Mouse (Mus musculus): ENCODE results near the gene Rgcc. TPM values are rescaled to one million over a fixed set of nuclear protein-coding genes. Genes with fewer than 3 reads are reported as not detected.

Rgcc gene
- polyA plus RNA-seq, 1 experiment from 2014 or later, result 52.8 TPM

DNA sequence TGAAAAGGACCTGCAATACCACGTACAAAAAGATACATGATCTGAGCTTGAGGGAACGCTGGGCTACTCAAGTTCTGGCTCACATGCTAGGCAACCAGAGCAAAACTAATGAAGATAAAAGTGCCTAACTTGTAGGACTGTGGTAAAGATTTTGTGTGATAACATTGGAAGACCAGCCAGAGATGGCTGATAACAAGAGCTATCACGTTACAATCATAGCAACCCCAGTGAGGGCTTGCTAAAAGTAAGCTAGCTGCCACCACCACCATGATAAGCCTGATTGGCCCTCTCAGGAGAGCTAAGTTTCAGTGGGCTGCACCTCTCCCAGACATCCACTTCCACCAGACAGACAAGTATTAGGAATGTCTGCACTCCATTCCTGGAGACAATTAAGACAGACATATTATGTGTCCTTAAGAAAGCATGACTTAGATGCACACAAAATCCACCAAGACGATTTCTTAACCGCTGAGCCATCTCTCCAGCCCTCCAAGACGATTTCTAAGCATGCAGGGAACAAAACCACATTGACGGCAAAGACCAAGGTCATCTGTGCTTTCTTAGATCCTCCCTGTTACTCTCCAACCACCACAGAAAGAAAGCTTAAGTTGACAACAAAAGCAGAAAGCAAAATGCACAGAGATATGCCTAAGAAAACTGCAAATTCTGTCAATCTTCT lies 3.0 kb downstream of the Rgcc start:
- WGBS, result 39% methylated on average over 7 of the region's 7 CpGs
- no peak overlapping the region for H3K4me2 ChIP-seq (ENCODE audit: low read depth, low read length)
- no peaks in the 10 kb centered on the region for H3K9me3 ChIP-seq (replicated peaks; ENCODE audit: control insufficient read depth, low read length)
- H3K36me3 ChIP-seq (replicated peaks; ENCODE audit: control insufficient read depth, insufficient read depth, low read depth, low read length), result no peaks in the 10 kb centered on the region
- DNase-seq (ENCODE audit: low spot score) (no peak), ATAC-seq (replicated peaks; ENCODE audit: insufficient number of reproducible peaks, low FRiP score, low TSS enrichment, low read depth) (no peak)
- H3K27ac ChIP-seq (replicated peaks; ENCODE audit: low read depth, low read length), result no peak overlapping the region
- no peaks in the 10 kb centered on the region; the same call in 1 of the 2 replicates for H3K27me3 ChIP-seq (ENCODE audit: control insufficient read depth, insufficient read depth, low read length)
- H3K9ac ChIP-seq (replicated peaks; ENCODE audit: low read length), result no peak overlapping the region
- H3K4me1 ChIP-seq (ENCODE audit: control insufficient read depth, insufficient read depth, low read length), result peaks cover 7% of the 10 kb centered on the region
- no peak overlapping the region for H3K4me3 ChIP-seq (ENCODE audit: low read depth, low read length)

DNA sequence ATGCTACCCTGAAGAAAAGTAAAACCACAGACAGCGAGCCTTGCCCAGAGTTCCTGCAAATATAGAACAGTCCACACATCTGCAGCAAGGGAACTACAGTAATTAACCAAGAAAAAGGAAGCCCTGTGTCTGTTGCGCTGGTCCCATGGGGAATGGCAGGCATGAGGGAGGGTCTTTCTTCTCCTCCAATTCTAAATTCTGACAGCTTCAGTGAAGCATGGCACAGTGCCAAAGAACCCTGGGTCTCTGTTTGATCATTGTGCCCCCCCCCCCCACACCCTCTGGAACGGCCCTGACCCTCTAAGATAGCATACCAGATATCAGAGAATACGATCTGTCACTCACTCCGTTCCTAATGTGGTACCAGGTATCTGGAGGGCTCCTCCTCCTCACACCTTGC lies 4.6 kb downstream of the Rgcc start:
- Histone ChIP-seq H3K27ac (replicated peaks; ENCODE audit: low read depth, low read length) (no peak overlapping the region), H3K27me3 (ENCODE audit: control insufficient read depth, insufficient read depth, low read length) (no peaks in the 10 kb centered on the region; the same call in 1 of the 2 replicates), H3K9me3 (replicated peaks; ENCODE audit: control insufficient read depth, low read length) (no peaks in the 10 kb centered on the region), H3K9ac (replicated peaks; ENCODE audit: low read length) (no peak overlapping the region), H3K4me1 (ENCODE audit: control insufficient read depth, insufficient read depth, low read length) (peaks cover 11% of the 10 kb centered on the region), H3K36me3 (replicated peaks; ENCODE audit: control insufficient read depth, insufficient read depth, low read depth, low read length) (no peaks in the 10 kb centered on the region), H3K4me3 (ENCODE audit: low read depth, low read length) (no peak overlapping the region), H3K4me2 (ENCODE audit: low read depth, low read length) (no peak overlapping the region)
- 25% methylated on average over 5 of the region's 5 CpGs for WGBS
- DNase-seq (ENCODE audit: low spot score) (no peak), ATAC-seq (replicated peaks; ENCODE audit: insufficient number of reproducible peaks, low FRiP score, low TSS enrichment, low read depth) (no peak)

DNA sequence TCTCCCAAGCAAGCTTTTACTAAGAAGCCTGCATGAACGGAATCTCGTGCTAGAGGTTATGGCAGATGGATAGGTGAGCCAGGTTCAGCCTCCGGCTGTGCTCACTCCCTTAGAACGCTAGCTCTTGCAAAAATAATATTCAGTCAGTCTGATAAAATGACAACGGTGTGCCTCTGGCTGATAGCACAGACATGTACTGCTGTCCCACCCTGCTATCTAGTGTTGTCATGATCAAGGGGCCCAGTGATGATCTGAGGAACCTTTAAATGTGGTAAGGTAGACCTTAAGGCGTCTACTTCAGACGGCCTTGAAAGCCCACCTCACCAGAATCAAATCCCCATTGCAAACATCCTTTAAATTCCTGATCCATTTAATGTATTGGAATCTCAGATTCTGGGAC lies 5.2 kb downstream of the Rgcc start:
- Histone ChIP-seq H3K9ac (replicated peaks; ENCODE audit: low read length) (no peak overlapping the region), H3K27ac (replicated peaks; ENCODE audit: low read depth, low read length) (no peak overlapping the region), H3K27me3 (ENCODE audit: control insufficient read depth, insufficient read depth, low read length) (no peaks in the 10 kb centered on the region; the same call in 1 of the 2 replicates), H3K36me3 (replicated peaks; ENCODE audit: control insufficient read depth, insufficient read depth, low read depth, low read length) (no peaks in the 10 kb centered on the region), H3K4me3 (ENCODE audit: low read depth, low read length) (no peak overlapping the region), H3K4me2 (ENCODE audit: low read depth, low read length) (no peak overlapping the region), H3K9me3 (replicated peaks; ENCODE audit: control insufficient read depth, low read length) (no peaks in the 10 kb centered on the region), H3K4me1 (ENCODE audit: control insufficient read depth, insufficient read depth, low read length) (peaks cover 8% of the 10 kb centered on the region)
- no peak for DNase-seq (ENCODE audit: low spot score)
- no peak for ATAC-seq (replicated peaks; ENCODE audit: insufficient number of reproducible peaks, low FRiP score, low TSS enrichment, low read depth)
- 76% methylated on average over 7 of the region's 7 CpGs for WGBS

DNA sequence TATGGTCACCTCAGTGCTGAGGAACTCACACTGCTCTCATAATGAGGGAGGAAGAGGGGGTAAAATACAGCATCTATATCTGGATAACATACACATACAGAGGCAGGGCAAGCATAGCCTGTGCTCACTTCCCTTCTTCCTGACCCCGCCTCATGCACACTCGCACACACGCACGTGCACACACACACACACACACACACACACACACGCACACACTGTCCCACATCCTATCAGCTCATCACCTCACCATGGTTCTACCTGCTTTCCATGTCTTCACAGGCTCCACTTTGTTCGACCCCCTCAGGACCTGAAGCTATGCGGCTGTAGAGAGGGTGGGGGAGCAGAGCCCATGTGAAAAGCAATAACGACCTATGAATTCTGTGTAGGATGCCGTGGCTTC lies 5.9 kb downstream of the Rgcc start:
- Histone ChIP-seq H3K27ac (replicated peaks; ENCODE audit: low read depth, low read length) (no peak overlapping the region), H3K9ac (replicated peaks; ENCODE audit: low read length) (no peak overlapping the region), H3K4me2 (ENCODE audit: low read depth, low read length) (no peak overlapping the region), H3K27me3 (ENCODE audit: control insufficient read depth, insufficient read depth, low read length) (no peaks in the 10 kb centered on the region; the same call in 1 of the 2 replicates), H3K9me3 (replicated peaks; ENCODE audit: control insufficient read depth, low read length) (no peaks in the 10 kb centered on the region), H3K4me1 (ENCODE audit: control insufficient read depth, insufficient read depth, low read length) (peaks cover 8% of the 10 kb centered on the region), H3K36me3 (replicated peaks; ENCODE audit: control insufficient read depth, insufficient read depth, low read depth, low read length) (no peaks in the 10 kb centered on the region), H3K4me3 (ENCODE audit: low read depth, low read length) (no peak overlapping the region)
- DNase-seq (ENCODE audit: low spot score) (no peak), ATAC-seq (replicated peaks; ENCODE audit: insufficient number of reproducible peaks, low FRiP score, low TSS enrichment, low read depth) (no peak)
- WGBS, result 82% methylated on average over 9 of the region's 9 CpGs

DNA sequence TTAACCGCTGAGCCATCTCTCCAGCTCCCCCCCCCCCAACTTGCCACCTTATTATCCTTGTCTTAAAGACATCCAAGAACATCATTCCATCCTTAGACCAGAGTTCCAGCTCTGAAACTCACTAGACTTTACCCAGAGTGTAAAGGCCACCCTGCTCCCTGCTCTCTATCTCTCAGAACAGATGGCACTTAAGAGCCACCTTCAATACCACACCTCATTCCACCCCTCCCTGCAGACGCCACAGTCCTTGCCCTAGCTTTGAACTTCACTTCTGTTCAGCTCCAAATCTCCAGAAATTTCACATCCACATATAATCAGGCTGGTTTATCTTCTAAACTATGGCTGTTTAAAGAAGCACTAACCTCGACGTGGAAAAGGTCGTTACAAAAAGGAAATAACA lies 6.5 kb downstream of the Rgcc start:
- no peak overlapping the region for H3K27ac ChIP-seq (replicated peaks; ENCODE audit: low read depth, low read length)
- WGBS, result 73% methylated on average over 5 of the region's 5 CpGs
- H3K9me3 ChIP-seq (replicated peaks; ENCODE audit: control insufficient read depth, low read length), result no peaks in the 10 kb centered on the region
- no peak for DNase-seq (ENCODE audit: low spot score)
- H3K4me3 ChIP-seq (ENCODE audit: low read depth, low read length), result no peak overlapping the region
- H3K9ac ChIP-seq (replicated peaks; ENCODE audit: low read length), result no peak overlapping the region
- peaks cover 11% of the 10 kb centered on the region for H3K4me1 ChIP-seq (ENCODE audit: control insufficient read depth, insufficient read depth, low read length)
- no peaks in the 10 kb centered on the region for H3K27me3 ChIP-seq (ENCODE audit: control insufficient read depth, insufficient read depth, low read length)
- no peaks in the 10 kb centered on the region for H3K36me3 ChIP-seq (replicated peaks; ENCODE audit: control insufficient read depth, insufficient read depth, low read depth, low read length)
- H3K4me2 ChIP-seq (ENCODE audit: low read depth, low read length), result no peak overlapping the region
- ATAC-seq (replicated peaks; ENCODE audit: insufficient number of reproducible peaks, low FRiP score, low TSS enrichment, low read depth), result no peak

DNA sequence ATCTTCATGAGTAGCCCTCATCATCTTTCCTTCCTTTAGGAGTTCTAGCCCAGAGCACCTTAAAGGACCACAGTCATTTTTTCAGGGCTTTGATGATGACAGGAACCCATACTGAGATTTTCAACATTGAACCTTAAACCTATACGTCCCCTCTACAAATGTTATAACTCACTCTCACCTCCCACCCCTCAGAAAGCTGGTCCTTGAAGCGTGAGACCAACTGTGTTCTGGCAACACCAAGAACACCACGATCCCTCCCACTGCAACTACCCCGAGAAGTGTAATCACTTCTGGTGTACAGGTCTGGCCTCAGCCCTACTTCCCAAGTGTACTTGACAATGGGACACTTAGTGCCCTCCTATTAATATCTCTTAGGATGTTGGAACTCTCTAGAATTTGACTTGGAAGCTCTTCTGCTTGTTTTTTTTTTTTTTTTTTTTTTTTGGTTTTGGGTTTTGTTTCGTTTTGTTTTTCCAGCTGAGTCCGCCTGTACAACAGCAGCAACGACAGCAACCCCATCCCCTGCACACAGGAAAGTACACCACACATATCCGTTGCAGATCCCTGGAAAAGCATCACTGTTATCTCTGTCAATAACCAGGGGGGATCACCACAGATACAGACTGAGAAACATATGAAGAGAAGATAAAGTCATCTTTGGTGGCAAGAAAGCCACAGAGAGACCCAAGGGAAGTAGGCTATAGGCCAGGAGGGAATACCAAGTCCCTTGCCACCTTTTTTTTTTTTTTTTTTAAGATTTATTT lies 7.2 kb downstream of the Rgcc start:
- H3K4me1 ChIP-seq (ENCODE audit: control insufficient read depth, insufficient read depth, low read length), result peaks cover 11% of the 10 kb centered on the region
- WGBS, result 79% methylated on average over 8 of the region's 8 CpGs
- H3K4me2 ChIP-seq (ENCODE audit: low read depth, low read length), result no peak overlapping the region

DNA sequence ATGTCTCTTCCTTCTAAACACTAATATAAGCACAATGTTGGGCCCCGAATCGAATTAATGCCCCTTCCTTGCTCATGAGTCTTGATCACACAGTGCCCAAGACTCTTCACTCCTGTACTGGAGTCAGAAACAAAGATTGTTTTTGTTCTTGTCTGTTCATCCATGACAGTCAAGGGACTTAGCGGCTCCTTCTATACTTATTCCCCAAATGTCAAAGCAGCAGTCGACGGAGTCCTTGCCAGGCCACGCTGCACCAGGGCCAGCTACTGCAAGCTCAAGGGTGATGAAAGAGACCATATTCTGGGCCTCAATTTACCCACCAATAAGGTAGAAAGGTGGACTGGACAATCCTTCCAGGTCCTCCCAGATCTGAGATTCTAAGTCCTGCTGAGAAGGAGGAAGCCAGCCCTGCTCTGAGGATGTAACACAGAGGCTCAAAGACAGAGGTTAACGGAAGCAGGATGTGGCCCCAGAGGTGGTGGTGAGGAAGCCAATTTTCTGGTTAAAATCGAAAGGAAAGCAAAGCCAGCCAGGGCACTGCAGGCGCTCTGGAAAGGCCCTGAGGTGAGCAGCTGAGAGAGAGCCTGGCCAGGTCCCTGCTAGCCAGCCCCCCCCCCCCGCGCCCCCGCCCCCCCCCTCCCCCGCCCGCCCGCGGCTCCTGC lies 8.2 kb downstream of the Rgcc start:
- H3K27ac ChIP-seq (replicated peaks; ENCODE audit: low read depth, low read length), result no peak overlapping the region
- H3K9me3 ChIP-seq (replicated peaks; ENCODE audit: control insufficient read depth, low read length), result no peaks in the 10 kb centered on the region
- 30% methylated on average over 9 of the region's 16 CpGs for WGBS
- no peaks in the 10 kb centered on the region for H3K36me3 ChIP-seq (replicated peaks; ENCODE audit: control insufficient read depth, insufficient read depth, low read depth, low read length)
- no peaks in the 10 kb centered on the region for H3K27me3 ChIP-seq (ENCODE audit: control insufficient read depth, insufficient read depth, low read length)
- no peak overlapping the region for H3K4me3 ChIP-seq (ENCODE audit: low read depth, low read length)
- H3K9ac ChIP-seq (replicated peaks; ENCODE audit: low read length), result no peak overlapping the region
- DNase-seq (ENCODE audit: low spot score) (no peak), ATAC-seq (replicated peaks; ENCODE audit: insufficient number of reproducible peaks, low FRiP score, low TSS enrichment, low read depth) (no peak)
- H3K4me2 ChIP-seq (ENCODE audit: low read depth, low read length), result peak overlapping the region; percentile 2; the same call in 1 of the 2 replicates
- peaks cover 11% of the 10 kb centered on the region for H3K4me1 ChIP-seq (ENCODE audit: control insufficient read depth, insufficient read depth, low read length)

More for the DNA sequence above, 7.2 kb downstream of the Rgcc start:
- no peaks in the 10 kb centered on the region for H3K9me3 ChIP-seq (replicated peaks; ENCODE audit: control insufficient read depth, low read length)
- no peak overlapping the region for H3K27ac ChIP-seq (replicated peaks; ENCODE audit: low read depth, low read length)
- H3K27me3 ChIP-seq (ENCODE audit: control insufficient read depth, insufficient read depth, low read length), result no peaks in the 10 kb centered on the region
- no peak overlapping the region for H3K4me3 ChIP-seq (ENCODE audit: low read depth, low read length)
- ATAC-seq (replicated peaks; ENCODE audit: insufficient number of reproducible peaks, low FRiP score, low TSS enrichment, low read depth), result no peak
- no peaks in the 10 kb centered on the region for H3K36me3 ChIP-seq (replicated peaks; ENCODE audit: control insufficient read depth, insufficient read depth, low read depth, low read length)
- H3K9ac ChIP-seq (replicated peaks; ENCODE audit: low read length), result no peak overlapping the region
- DNase-seq (ENCODE audit: low spot score), result no peak

DNA sequence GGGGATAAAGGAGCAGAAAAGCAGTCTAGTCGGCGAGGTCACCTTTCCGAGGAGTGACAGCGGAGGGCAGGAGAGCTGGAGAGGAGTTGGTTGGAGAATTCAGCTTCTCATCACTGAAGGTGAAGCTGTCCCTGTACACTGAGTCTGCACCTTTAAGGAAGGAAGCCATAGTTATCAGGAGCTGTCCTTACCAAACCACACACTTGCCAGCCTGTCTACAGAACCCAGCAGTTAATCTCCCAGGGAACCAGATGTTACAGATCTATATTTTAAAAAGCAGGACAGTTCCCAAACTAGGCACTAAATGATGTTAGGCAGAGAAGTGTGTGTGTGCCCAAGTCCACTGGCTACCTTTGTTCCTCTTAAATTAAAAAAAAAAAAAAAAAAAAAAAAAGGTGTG lies 9.8 kb downstream of the Rgcc start:
- Histone ChIP-seq H3K4me3 (ENCODE audit: low read depth, low read length) (no peak overlapping the region), H3K9ac (replicated peaks; ENCODE audit: low read length) (no peak overlapping the region), H3K36me3 (replicated peaks; ENCODE audit: control insufficient read depth, insufficient read depth, low read depth, low read length) (no peaks in the 10 kb centered on the region), H3K9me3 (replicated peaks; ENCODE audit: control insufficient read depth, low read length) (no peaks in the 10 kb centered on the region), H3K27ac (replicated peaks; ENCODE audit: low read depth, low read length) (no peak overlapping the region), H3K4me1 (ENCODE audit: control insufficient read depth, insufficient read depth, low read length) (peaks cover 11% of the 10 kb centered on the region), H3K27me3 (ENCODE audit: control insufficient read depth, insufficient read depth, low read length) (no peaks in the 10 kb centered on the region), H3K4me2 (ENCODE audit: low read depth, low read length) (no peak overlapping the region)
- ATAC-seq (replicated peaks; ENCODE audit: insufficient number of reproducible peaks, low FRiP score, low TSS enrichment, low read depth) (no peak), DNase-seq (ENCODE audit: low spot score) (no peak)
- WGBS, result 89% methylated on average over 4 of the region's 4 CpGs

All from embryonic facial prominence, embryonic 11.5 days (tissue).